ENCODE assay signal across 8 mouse cellular contexts in the genomic region with DNA sequence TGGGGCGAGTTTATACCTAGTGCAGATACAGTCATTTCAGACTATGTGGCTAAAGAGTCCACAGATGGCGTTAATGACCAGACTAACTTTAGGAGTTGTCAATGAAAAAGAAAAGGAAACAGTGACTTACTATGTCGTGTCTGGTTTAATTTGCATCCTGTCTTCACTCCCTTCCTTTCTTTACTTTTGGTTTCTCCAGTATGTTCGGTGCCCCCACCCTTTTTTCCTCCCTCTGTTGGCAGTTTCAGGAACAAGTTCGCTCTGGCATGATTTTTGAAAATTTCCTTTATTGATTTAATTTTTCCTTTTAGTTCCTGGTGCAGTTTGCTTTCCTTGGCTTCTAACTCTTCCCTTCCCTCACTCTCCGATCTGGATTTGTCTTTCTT. TPM values are rescaled to one million over a fixed set of nuclear protein-coding genes. Genes with fewer than 3 reads are reported as not detected.
DNase-seq lines count a peak whose midpoint lies in the region; ATAC-seq and TF ChIP-seq lines count a peak whose summit lies in the region.

No protein-coding gene starts in this region.

- peaks cover 7% of the 10 kb centered on the region; the same call in 1 of the 2 replicates for H3K4me1 ChIP-seq in forebrain, embryonic 14.5 days (ENCODE audit: control insufficient read depth, insufficient read depth, low read length)
- no peaks in the 10 kb centered on the region for H3K4me1 ChIP-seq in liver, embryonic 14.5 days (replicated peaks; ENCODE audit: control insufficient read depth in 2 of 2, insufficient read depth in 2 of 2, low read length in 1 of 2)

- no peak for DNase-seq in gastrocnemius, adult 2 months
- no peak for DNase-seq in gastrocnemius, postnatal 14 days
- DNase-seq in forebrain, embryonic 14.5 days (ENCODE audit: low spot score) = peak; percentile 20
- DNase-seq in liver, embryonic 14.5 days (ENCODE audit: low read depth in 3 of 3, low spot score in 3 of 3) = no peak
- no peak for DNase-seq in c-Kit-positive CD71-positive TER-119-positive erythroid progenitor cells, embryonic 14.5 days (ENCODE audit: low spot score)
- no peak for DNase-seq in left cerebral cortex, postnatal 10 days (ENCODE audit: extremely low spot score in 1 of 2, low spot score in 2 of 2)
- no peak for DNase-seq in gastrocnemius, adult 8-10 months (ENCODE audit: low spot score in 2 of 2)

- 8% methylated on average over 6 of the region's 6 CpGs for WGBS in forebrain, embryonic 14.5 days
- 5% methylated on average over 6 of the region's 6 CpGs for WGBS in liver, embryonic 14.5 days (ENCODE audit: insufficient replicate concordance)

- peak overlapping the region; percentile 98 for H3K4me2 ChIP-seq in forebrain, embryonic 14.5 days (ENCODE audit: low read length)
- peak overlapping the region; percentile 58 for H3K4me2 ChIP-seq in liver, embryonic 14.5 days (ENCODE audit: low read depth)

- H3K36me3 ChIP-seq in C2C12 (ENCODE audit: control insufficient read depth, insufficient read depth) = no peaks in the 10 kb centered on the region
- no peaks in the 10 kb centered on the region for H3K36me3 ChIP-seq in forebrain, embryonic 14.5 days (ENCODE audit: control insufficient read depth, insufficient read depth, low read length)
- H3K36me3 ChIP-seq in liver, embryonic 14.5 days (replicated peaks; ENCODE audit: control insufficient read depth, insufficient read depth, low read depth) = no peaks in the 10 kb centered on the region

- no peak for TF ChIP-seq EP300 in liver, embryonic 14.5 days (IDR thresholded peaks at IDR 0.05; ENCODE audit: low read depth)

- H3K79me2 ChIP-seq in C2C12 (ENCODE audit: control insufficient read depth, insufficient read depth) = no peaks in the 10 kb centered on the region

- peak overlapping the region; percentile 73 for H3K4me3 ChIP-seq in gastrocnemius, adult 2 months
- peak overlapping the region; percentile 42 for H3K4me3 ChIP-seq in C2C12 (ENCODE audit: insufficient read depth, poor library complexity, severe bottlenecking)
- peak overlapping the region; percentile 52 for H3K4me3 ChIP-seq in forebrain, embryonic 14.5 days (ENCODE audit: low read depth, low read length)
- H3K4me3 ChIP-seq in liver, embryonic 14.5 days (ENCODE audit: insufficient read depth in 1 of 2, low read depth in 2 of 2, low read length in 2 of 2) = peak overlapping the region in 1 of 2 experiments; percentile 46; a peak in 2 of 4 replicates

- H3ac ChIP-seq in C2C12 (ENCODE audit: control insufficient read depth, insufficient read length, low read depth) = peak overlapping the region; percentile 94

- intact Hi-C loops in gastrocnemius, adult 2 months (cut with DNase I) = no loop called here
- intact Hi-C loops in gastrocnemius, postnatal 14 days (cut with DNase I; ENCODE audit: low total_unique reads) = no loop called here
- intact Hi-C loops in left cerebral cortex, postnatal 10 days (cut with DNase I) = loop anchor here (5.0 to 10.0 kb wide), 2 partner anchors 309 to 891 kb away; no protein-coding TSS in a partner anchor

- H3K9ac ChIP-seq in forebrain, embryonic 14.5 days (ENCODE audit: low read length) = peak overlapping the region; percentile 71
- no peak overlapping the region for H3K9ac ChIP-seq in liver, embryonic 14.5 days (replicated peaks)

- no peak overlapping the region for H3K27ac ChIP-seq in gastrocnemius, adult 2 months
- no peak overlapping the region for H3K27ac ChIP-seq in forebrain, embryonic 14.5 days (ENCODE audit: low read depth, low read length)
- H3K27ac ChIP-seq in liver, embryonic 14.5 days = no peak overlapping the region

- TF ChIP-seq CTCF in gastrocnemius, adult 2 months (IDR thresholded peaks at IDR 0.05) = no peak
- TF ChIP-seq CTCF in C2C12 (IDR thresholded peaks at IDR 0.05; ENCODE audit: control insufficient read depth, insufficient read depth, insufficient read length) = no peak
- TF ChIP-seq CTCF in liver, embryonic 14.5 days (IDR thresholded peaks at IDR 0.05; ENCODE audit: low read depth) = no peak

- no peaks in the 10 kb centered on the region for H3K79me3 ChIP-seq in C2C12 (ENCODE audit: low read depth)

- H3K27me3 ChIP-seq in C2C12 (ENCODE audit: control insufficient read depth, insufficient read depth, insufficient read length) = no peaks in the 10 kb centered on the region
- H3K27me3 ChIP-seq in forebrain, embryonic 14.5 days (replicated peaks; ENCODE audit: control insufficient read depth, insufficient read depth, low read length) = 0 out of 2 replicates have a peak, but pooled peaks cover 5% of the 10 kb centered on the region
- H3K27me3 ChIP-seq in liver, embryonic 14.5 days (ENCODE audit: control insufficient read depth, insufficient read depth, low read length) = no peaks in the 10 kb centered on the region; the same call in 1 of the 2 replicates

- ATAC-seq in forebrain, embryonic 14.5 days = no peak
- no peak for ATAC-seq in liver, embryonic 14.5 days (ENCODE audit: insufficient read depth)

- no peaks in the 10 kb centered on the region for H3K9me3 ChIP-seq in forebrain, embryonic 14.5 days (replicated peaks; ENCODE audit: control insufficient read depth, low read length)
- H3K9me3 ChIP-seq in liver, embryonic 14.5 days (ENCODE audit: control insufficient read depth, low read length) = no peaks in the 10 kb centered on the region

TF ChIP-seq in C2C12, 6 proteins besides CTCF, POLR2A, EP300 and RAD21:
- no peak for TF ChIP-seq FOSL1 (IDR thresholded peaks at IDR 0.05; ENCODE audit: insufficient read depth, low read length, poor library complexity, severe bottlenecking)
- no peak for TF ChIP-seq MAX (IDR thresholded peaks at IDR 0.05)
- no peak for TF ChIP-seq MYOD1 (IDR thresholded peaks at IDR 0.05; ENCODE audit: control insufficient read depth, insufficient read length, low read depth)
- TF ChIP-seq CEBPB (IDR thresholded peaks at IDR 0.05; ENCODE audit: low read depth) = no peak
- TF ChIP-seq MYOG (IDR thresholded peaks at IDR 0.05; ENCODE audit: control insufficient read depth, extremely low read depth, insufficient read length) = no peak
- no peak for TF ChIP-seq USF1 (IDR thresholded peaks at IDR 0.05; ENCODE audit: low read depth)
TF ChIP-seq in C2C12: peak in this region for 0.

RNA-seq across cellular contexts. Expression of a gene that starts 3.2 kb away (rescaled TPM):
- not detected for total RNA-seq in gastrocnemius, adult 2 months (2021)
- not detected for total RNA-seq in gastrocnemius, postnatal 14 days (2021)
- 0.05 TPM for polyA plus RNA-seq in C2C12 (2012; fragmentation: generic; extraction: Trizol)
- 8.2 and 12.2 TPM in 2 replicates for polyA plus RNA-seq in forebrain, embryonic 14.5 days (2014; fragmentation: Nextera tagmentation; extraction: Ambion mirVana)
- not detected in 2 replicates for polyA plus RNA-seq in liver, embryonic 14.5 days (2012; rRNA removed)
- not detected in 2 replicates for polyA plus RNA-seq in liver, embryonic 14.5 days (2014; fragmentation: Nextera tagmentation; extraction: Ambion mirVana)
- 10 to 100 TPM; 72.9 to 76.4 TPM for total RNA-seq in left cerebral cortex, postnatal 10 days (2021)
- not detected for total RNA-seq in gastrocnemius, adult 8-10 months (2022)

RNA-seq across cellular contexts. Expression of a gene that starts 49.9 kb away (rescaled TPM):
- total RNA-seq in gastrocnemius, adult 2 months (2021) = not detected
- not detected for total RNA-seq in gastrocnemius, postnatal 14 days (2021)
- polyA plus RNA-seq in C2C12 (2012; fragmentation: generic; extraction: Trizol) = not detected
- not detected in 2 replicates for polyA plus RNA-seq in forebrain, embryonic 14.5 days (2014; fragmentation: Nextera tagmentation; extraction: Ambion mirVana)
- polyA plus RNA-seq in liver, embryonic 14.5 days (2012; rRNA removed) = not detected in 2 replicates
- not detected in 2 replicates for polyA plus RNA-seq in liver, embryonic 14.5 days (2014; fragmentation: Nextera tagmentation; extraction: Ambion mirVana)
- not detected for total RNA-seq in left cerebral cortex, postnatal 10 days (2021)
- total RNA-seq in gastrocnemius, adult 8-10 months (2022) = not detected

Comparison
In these comparisons a context has a peak if more than half of its experiments do, and no peak if none do; other contexts are left out.
1. RNA of a gene that starts 3.2 kb away (total RNA-seq): 72.9 to 76.4 TPM in left cerebral cortex, postnatal 10 days; not detected in gastrocnemius, adult 2 months, not detected in gastrocnemius, postnatal 14 days and not detected in gastrocnemius, adult 8-10 months; every median in the first group is over 10 times any median in the second.